Mouse (Mus musculus): ENCODE measurements around the gene Ebf1. TPM values are rescaled to one million over a fixed set of nuclear protein-coding genes. Genes with fewer than 3 reads are reported as not detected.

The Ebf1 gene
- polyA plus RNA-seq, 1 experiment from 2014 or later, result 5.0 TPM

DNA sequence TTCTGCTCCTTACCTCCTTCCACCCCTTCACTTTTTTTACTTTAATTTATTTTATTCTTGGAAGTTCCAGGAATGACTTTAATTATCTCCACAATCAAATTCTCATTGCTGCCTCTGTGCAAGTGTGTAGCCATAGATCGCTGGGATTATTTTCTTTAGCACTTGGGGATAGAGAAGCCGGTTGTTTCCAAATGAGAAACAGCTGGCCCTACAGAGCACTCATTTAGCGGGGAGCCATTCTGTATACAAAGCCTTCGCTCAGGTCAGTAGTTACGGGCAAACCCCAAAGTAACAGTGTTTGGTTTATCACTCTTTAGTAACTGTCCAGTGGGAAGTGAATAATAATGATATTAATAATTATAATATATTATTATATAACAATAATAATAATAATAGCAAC is 38.4 kb downstream of the Ebf1 start:
- DNase-seq, result no peak
- Histone ChIP-seq H3K27me3 (ENCODE audit: insufficient read depth, low read length) (no peaks in the 10 kb centered on the region), H3K36me3 (replicated peaks; ENCODE audit: insufficient read depth, low read length) (no peaks in the 10 kb centered on the region), H3K4me1 (ENCODE audit: insufficient read depth) (no peaks in the 10 kb centered on the region), H3K9me3 (ENCODE audit: low read length) (no peaks in the 10 kb centered on the region), H3K27ac (ENCODE audit: low read depth) (no peak overlapping the region), H3K9ac (replicated peaks) (no peak overlapping the region), H3K4me2 (ENCODE audit: low read depth, low read length) (no peak overlapping the region), H3K4me3 (ENCODE audit: low read depth, low read length) (no peak overlapping the region)
- 80% methylated on average over 5 of the region's 5 CpGs for WGBS (ENCODE audit: insufficient replicate concordance)
- TF ChIP-seq CTCF (IDR thresholded peaks at IDR 0.05; ENCODE audit: low read depth) (no peak), EP300 (IDR thresholded peaks at IDR 0.05; ENCODE audit: low read depth) (no peak)
- ATAC-seq, result no peak

DNA sequence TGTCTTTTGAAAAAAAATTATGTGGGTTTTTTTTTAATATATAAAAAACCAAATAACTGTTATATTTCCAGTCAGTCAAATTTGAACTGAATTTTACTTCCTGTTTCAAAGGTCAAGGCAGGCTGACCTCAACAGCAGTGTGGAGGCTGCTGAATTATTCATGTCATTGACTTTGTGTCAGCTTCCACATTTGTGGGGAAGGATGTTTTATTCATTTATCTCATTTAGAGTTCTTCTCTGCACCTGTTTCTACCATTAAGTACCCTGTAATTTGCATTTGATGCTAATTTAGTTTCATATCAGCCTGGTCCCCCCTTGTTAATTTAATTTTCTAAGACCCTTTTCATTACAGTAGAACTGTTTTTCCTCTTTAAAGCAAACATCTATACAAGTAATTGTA is 39.8 kb downstream of the Ebf1 start:
- H3K9me3 ChIP-seq (ENCODE audit: low read length), result no peaks in the 10 kb centered on the region

DNA sequence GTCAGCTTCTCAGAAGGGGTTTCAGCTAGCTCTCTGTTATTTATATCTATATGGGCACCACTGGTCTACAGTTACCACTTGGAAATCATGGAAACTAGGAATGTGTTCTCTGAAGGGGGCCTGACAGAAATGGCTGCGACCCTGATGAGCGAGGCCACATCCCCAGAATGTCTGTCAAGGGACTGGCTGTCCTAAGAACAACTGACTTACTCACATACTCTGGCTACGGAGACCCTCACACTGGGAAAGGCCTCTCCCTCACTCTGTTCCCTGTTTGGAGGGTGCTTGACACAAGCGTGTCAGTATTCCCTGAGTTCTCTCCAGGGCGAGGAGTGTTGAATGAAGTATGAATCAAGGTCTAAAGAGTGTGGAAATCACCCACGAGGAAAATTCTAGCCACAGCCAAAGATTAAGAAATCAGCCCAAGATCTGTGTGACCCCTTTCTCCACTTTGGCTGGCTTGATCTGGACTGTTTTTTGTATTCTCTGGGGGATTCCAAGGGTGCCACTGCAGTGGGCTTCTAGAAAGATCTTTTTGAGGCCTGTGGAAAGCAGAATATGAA is 40.8 kb downstream of the Ebf1 start:
- WGBS (ENCODE audit: insufficient replicate concordance), result 72% methylated on average over 6 of the region's 6 CpGs
- H3K9ac ChIP-seq (replicated peaks), result no peak overlapping the region
- DNase-seq, result no peak
- H3K4me1 ChIP-seq (ENCODE audit: insufficient read depth), result no peaks in the 10 kb centered on the region
- H3K27me3 ChIP-seq (ENCODE audit: insufficient read depth, low read length), result no peaks in the 10 kb centered on the region
- no peaks in the 10 kb centered on the region for H3K9me3 ChIP-seq (ENCODE audit: low read length)
- TF ChIP-seq CTCF (IDR thresholded peaks at IDR 0.05; ENCODE audit: low read depth), result no peak
- no peak overlapping the region for H3K4me3 ChIP-seq (ENCODE audit: low read depth, low read length)
- H3K27ac ChIP-seq (ENCODE audit: low read depth), result no peak overlapping the region
- ATAC-seq, result no peak
- H3K36me3 ChIP-seq (replicated peaks; ENCODE audit: insufficient read depth, low read length), result no peaks in the 10 kb centered on the region
- no peak overlapping the region for H3K4me2 ChIP-seq (ENCODE audit: low read depth, low read length)

More for the DNA sequence above, 39.8 kb downstream of the Ebf1 start:
- no peaks in the 10 kb centered on the region for H3K27me3 ChIP-seq (ENCODE audit: insufficient read depth, low read length)
- no peak for TF ChIP-seq EP300 (IDR thresholded peaks at IDR 0.05; ENCODE audit: low read depth)
- no peak for TF ChIP-seq CTCF (IDR thresholded peaks at IDR 0.05; ENCODE audit: low read depth)
- no peaks in the 10 kb centered on the region for H3K4me1 ChIP-seq (ENCODE audit: insufficient read depth)
- DNase-seq, result no peak
- no peak overlapping the region for H3K9ac ChIP-seq (replicated peaks)
- no peak overlapping the region for H3K4me3 ChIP-seq (ENCODE audit: low read depth, low read length)
- H3K27ac ChIP-seq (ENCODE audit: low read depth), result no peak overlapping the region
- ATAC-seq, result no peak
- H3K36me3 ChIP-seq (replicated peaks; ENCODE audit: insufficient read depth, low read length), result no peaks in the 10 kb centered on the region
- no peak overlapping the region for H3K4me2 ChIP-seq (ENCODE audit: low read depth, low read length)

DNA sequence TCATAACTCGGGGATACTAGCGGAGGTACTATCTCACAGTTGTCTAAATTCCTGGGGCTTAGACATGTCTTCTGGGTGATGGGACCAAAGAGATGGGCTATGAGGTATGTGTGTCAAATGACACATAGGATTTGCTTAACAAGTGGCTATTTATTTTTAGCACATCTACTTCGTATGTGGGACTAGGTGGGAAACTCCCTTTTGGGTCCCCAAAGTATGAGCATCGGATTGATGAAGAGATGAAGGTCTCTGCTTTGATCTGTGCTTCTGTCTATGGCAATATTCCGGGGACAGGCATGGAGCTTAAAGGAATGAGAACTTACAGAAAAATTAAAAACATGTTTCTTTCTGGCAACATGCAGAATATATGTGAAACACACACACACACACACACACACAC is 44.8 kb downstream of the Ebf1 start:
- Histone ChIP-seq H3K4me2 (ENCODE audit: low read depth, low read length) (no peak overlapping the region), H3K4me3 (ENCODE audit: low read depth, low read length) (no peak overlapping the region), H3K27ac (ENCODE audit: low read depth) (no peak overlapping the region), H3K27me3 (ENCODE audit: insufficient read depth, low read length) (no peaks in the 10 kb centered on the region), H3K4me1 (ENCODE audit: insufficient read depth) (peaks cover 5% of the 10 kb centered on the region; the same call in 1 of the 2 replicates), H3K9ac (replicated peaks) (no peak overlapping the region), H3K9me3 (ENCODE audit: low read length) (no peaks in the 10 kb centered on the region), H3K36me3 (replicated peaks; ENCODE audit: insufficient read depth, low read length) (no peaks in the 10 kb centered on the region)
- TF ChIP-seq CTCF (IDR thresholded peaks at IDR 0.05; ENCODE audit: low read depth) (no peak), EP300 (IDR thresholded peaks at IDR 0.05; ENCODE audit: low read depth) (no peak)
- no peak for DNase-seq
- ATAC-seq, result no peak
- 75% methylated on average over 5 of the region's 5 CpGs for WGBS (ENCODE audit: insufficient replicate concordance)

DNA sequence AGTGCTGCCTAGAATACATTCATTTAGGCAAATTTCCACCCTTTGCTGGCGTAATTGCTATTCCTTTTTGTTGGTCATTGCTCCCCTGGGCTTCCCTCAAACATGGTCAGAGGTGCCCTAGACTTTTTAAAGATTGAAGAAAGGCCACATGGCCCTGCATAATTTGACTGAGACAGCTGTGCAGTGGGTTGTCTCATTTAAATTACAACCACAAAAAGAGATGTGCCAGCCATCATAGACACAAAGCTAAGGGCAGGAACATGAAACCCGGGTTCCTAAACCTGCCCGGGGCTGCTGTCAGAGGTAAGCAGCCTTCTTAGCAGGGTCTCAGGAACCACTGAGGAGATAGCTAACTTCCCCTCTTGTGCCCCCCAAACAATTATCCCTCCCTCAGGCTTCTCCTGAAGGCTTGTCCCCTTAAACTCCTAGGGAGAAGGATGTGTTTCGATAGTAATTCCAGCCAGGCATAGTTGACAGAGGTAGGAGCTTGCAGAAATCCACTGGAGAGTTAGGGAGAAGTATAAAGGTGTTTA is 46.6 kb downstream of the Ebf1 start:
- no peak overlapping the region for H3K4me2 ChIP-seq (ENCODE audit: low read depth, low read length)
- H3K36me3 ChIP-seq (replicated peaks; ENCODE audit: insufficient read depth, low read length), result no peaks in the 10 kb centered on the region
- no peak overlapping the region for H3K27ac ChIP-seq (ENCODE audit: low read depth)
- TF ChIP-seq EP300 (IDR thresholded peaks at IDR 0.05; ENCODE audit: low read depth) (no peak), CTCF (IDR thresholded peaks at IDR 0.05; ENCODE audit: low read depth) (no peak)
- 52% methylated on average over 4 of the region's 4 CpGs for WGBS (ENCODE audit: insufficient replicate concordance)
- H3K9me3 ChIP-seq (ENCODE audit: low read length), result no peaks in the 10 kb centered on the region
- H3K4me3 ChIP-seq (ENCODE audit: low read depth, low read length), result no peak overlapping the region
- H3K27me3 ChIP-seq (ENCODE audit: insufficient read depth, low read length), result no peaks in the 10 kb centered on the region
- peaks cover 5% of the 10 kb centered on the region; the same call in 1 of the 2 replicates for H3K4me1 ChIP-seq (ENCODE audit: insufficient read depth)
- ATAC-seq, result no peak
- no peak for DNase-seq
- H3K9ac ChIP-seq (replicated peaks), result no peak overlapping the region

DNA sequence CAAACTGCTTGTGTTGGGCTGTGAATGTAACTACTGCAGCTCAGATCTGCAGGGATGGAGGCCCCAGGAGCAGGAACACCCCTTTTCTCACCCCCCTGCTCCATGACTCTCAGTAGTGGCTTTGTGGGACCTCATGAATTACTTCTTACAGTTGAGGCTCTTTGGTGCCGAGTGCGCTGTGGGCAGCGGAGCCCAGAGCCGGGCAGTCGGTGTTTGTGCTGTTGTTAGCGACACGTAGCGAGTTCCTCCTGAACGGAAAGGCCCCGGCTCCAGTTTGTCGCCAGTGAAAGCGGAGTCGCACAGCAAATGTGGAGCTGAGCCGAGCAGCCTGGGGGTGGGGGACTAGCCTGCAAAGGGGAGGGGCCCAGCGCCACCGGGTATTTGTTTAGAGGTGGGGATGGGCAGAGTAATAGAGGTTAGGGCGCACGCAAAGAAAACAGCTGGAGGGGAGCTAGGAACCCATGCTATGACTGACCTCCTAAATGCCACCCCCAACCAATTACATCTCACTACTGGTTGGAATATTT is 48.1 kb downstream of the Ebf1 start:
- Histone ChIP-seq H3K27ac (ENCODE audit: low read depth) (no peak overlapping the region), H3K4me2 (ENCODE audit: low read depth, low read length) (peak overlapping the region; percentile 53), H3K36me3 (replicated peaks; ENCODE audit: insufficient read depth, low read length) (no peaks in the 10 kb centered on the region), H3K9me3 (ENCODE audit: low read length) (no peaks in the 10 kb centered on the region), H3K9ac (replicated peaks) (no peak overlapping the region), H3K4me1 (ENCODE audit: insufficient read depth) (peaks cover 5% of the 10 kb centered on the region; the same call in 1 of the 2 replicates), H3K4me3 (ENCODE audit: low read depth, low read length) (0 out of 2 replicates have a peak overlapping the region, but pooled peaks have one; percentile 20), H3K27me3 (ENCODE audit: insufficient read depth, low read length) (no peaks in the 10 kb centered on the region)
- DNase-seq (peak; percentile 27), ATAC-seq (no peak)
- TF ChIP-seq CTCF (IDR thresholded peaks at IDR 0.05; ENCODE audit: low read depth) (no peak), EP300 (IDR thresholded peaks at IDR 0.05; ENCODE audit: low read depth) (no peak)
- 10% methylated on average over 18 of the region's 18 CpGs for WGBS (ENCODE audit: insufficient replicate concordance)
